Mouse (Mus musculus) myocyte (in vitro differentiated cells): ENCODE measurements around the gene Creb3l2.
"Not testable (repeated sequence)": the region's sequence is repeated elsewhere in the genome, so short reads cannot be mapped to it uniquely, and the experiment has no call there.

Experiments used
- CEBPB ChIP-seq: IDR thresholded peaks from 2 replicates; pipeline ENCODE4 v1.6.1; 2011; ENCODE audit warnings: mild to moderate bottlenecking, moderate library complexity; ENCODE audit not compliant: poor library complexity, insufficient read depth, severe bottlenecking
- E2F4 ChIP-seq: IDR thresholded peaks from one replicate; pipeline ENCODE4 v1.6.1; 2011; ENCODE audit warnings: mild to moderate bottlenecking, control low read depth, moderate library complexity; ENCODE audit not compliant: insufficient read depth
- MAX ChIP-seq: IDR thresholded peaks from one replicate; pipeline ENCODE4 v1.6.1; 2011; ENCODE audit warnings: low read depth, mild to moderate bottlenecking, control low read depth
- MYOD1 ChIP-seq, 3 experiments: IDR thresholded peaks; one replicate each; pipeline ENCODE4 v1.6.1; 2011; ENCODE audit warnings: control low read depth in 2 of 3, low read depth in 2 of 3, mild to moderate bottlenecking in 2 of 3, moderate library complexity in 1 of 3; ENCODE audit not compliant: insufficient read length in 2 of 3, control insufficient read depth in 1 of 3
- MYOG ChIP-seq, 3 experiments: IDR thresholded peaks; one replicate each; pipeline ENCODE4 v1.6.1; 2011; ENCODE audit warnings: control low read depth in 2 of 3, low read depth in 2 of 3, mild to moderate bottlenecking in 2 of 3; ENCODE audit not compliant: insufficient read length in 2 of 3, control insufficient read depth in 1 of 3, insufficient read depth in 1 of 3
- POLR2A ChIP-seq: IDR thresholded peaks from one replicate; pipeline ENCODE4 v1.6.1; 2011; ENCODE audit warnings: low read depth, mild to moderate bottlenecking, control low read depth, moderate library complexity; ENCODE audit not compliant: insufficient read length
- TCF12 ChIP-seq: IDR thresholded peaks from one replicate; pipeline ENCODE4 v1.6.1; 2011; ENCODE audit warnings: mild to moderate bottlenecking, control low read depth; ENCODE audit not compliant: poor library complexity, insufficient read depth, severe bottlenecking
- USF1 ChIP-seq: IDR thresholded peaks from one replicate; pipeline ENCODE4 v1.6.1; 2011; ENCODE audit warnings: low read depth, mild to moderate bottlenecking, control low read depth, moderate library complexity

GRCm38 (mm10) chr6:37463517-37464482 is 21.9 kb upstream of the Creb3l2 start:
- not testable (repeated sequence) for TF ChIP-seq POLR2A; TCF12; MAX; USF1; CEBPB; E2F4; MYOD1 (IDR thresholded peaks at IDR 0.05; ENCODE audit: control insufficient read depth in 1 of 3, insufficient read length in 2 of 3, low read depth in 2 of 3); MYOG (IDR thresholded peaks at IDR 0.05; ENCODE audit: control insufficient read depth in 1 of 3, insufficient read depth in 1 of 3, insufficient read length in 2 of 3, low read depth in 2 of 3)
